Mouse (Mus musculus): Measurements from ENCODE around the gene Tmem251.

DNA sequence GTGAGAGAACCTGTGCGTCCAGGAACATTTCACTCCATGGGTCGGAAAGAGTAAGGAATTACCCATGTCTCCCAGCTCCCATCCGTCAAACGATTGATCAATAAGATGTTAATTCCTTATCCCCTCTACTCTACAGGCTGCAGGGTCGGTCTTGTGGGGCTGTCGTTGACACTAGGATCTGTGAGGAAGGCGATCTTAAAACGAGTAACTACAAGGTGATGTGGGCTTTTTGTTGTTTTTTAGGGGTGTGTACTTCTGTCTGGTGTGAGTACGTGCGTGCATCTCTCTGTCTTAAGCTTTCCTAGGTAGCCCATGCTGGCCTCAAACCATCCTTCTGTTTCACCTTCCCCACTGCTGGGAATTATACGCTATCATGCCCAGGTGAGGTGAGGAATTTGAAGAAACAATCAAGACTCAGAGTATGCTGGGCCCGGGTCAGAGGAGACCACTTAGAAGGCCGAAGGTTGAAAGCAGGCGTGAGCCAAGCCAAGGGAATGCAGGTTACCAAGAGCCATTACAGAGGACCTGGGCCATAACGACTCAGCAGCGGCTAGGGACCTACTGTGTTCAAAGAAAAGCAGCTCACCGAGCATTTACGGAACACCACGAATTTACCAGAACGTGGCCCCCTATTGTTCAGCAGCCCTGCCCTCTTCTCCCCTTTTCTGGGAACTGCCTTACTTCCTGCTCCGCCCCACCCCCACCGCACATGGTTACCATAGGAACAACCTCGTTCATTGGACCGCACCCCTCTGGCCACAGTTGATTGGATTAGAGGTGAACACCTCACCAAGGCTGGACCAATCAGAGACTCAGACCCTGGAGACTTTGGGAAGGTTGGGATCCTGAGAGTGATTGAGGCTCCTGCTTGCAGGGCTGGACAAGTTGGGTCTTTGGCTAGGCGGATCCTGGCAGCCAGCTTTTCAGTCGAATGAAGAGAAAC lies 13.4 kb upstream of the Tmem251 start:
- TF ChIP-seq CTCF (IDR thresholded peaks at IDR 0.05; ENCODE audit: control insufficient read depth, insufficient read depth, insufficient read length) (no peak), MAX (IDR thresholded peaks at IDR 0.05) (no peak), MYOG (IDR thresholded peaks at IDR 0.05; ENCODE audit: control insufficient read depth, extremely low read depth, insufficient read length) (no peak), USF1 (IDR thresholded peaks at IDR 0.05; ENCODE audit: low read depth) (no peak), FOSL1 (IDR thresholded peaks at IDR 0.05; ENCODE audit: insufficient read depth, low read length, poor library complexity, severe bottlenecking) (no peak), CEBPB (IDR thresholded peaks at IDR 0.05; ENCODE audit: low read depth) (no peak)
